Mouse (Mus musculus) embryonic facial prominence, embryonic 14.5 days (tissue): ENCODE data around the gene Adgrg2. TPM values are rescaled to one million over a fixed set of nuclear protein-coding genes. Genes with fewer than 3 reads are reported as not detected.
A peak's percentile ranks its signal among the peaks of the same experiment; 100 is the strongest.

ENCODE experiments used
- ATAC-seq: fragments of 200-750 bp; cut with Nextera tagmentation; 2 replicates; pipeline ENCODE4 v1.8.0; 2017; ENCODE audit warnings: low read depth, moderate number of reproducible peaks, moderate TSS enrichment
- DNase-seq: peaks from one replicate; pipeline ENCODE4 v3.0.0-alpha.2; 2015; ENCODE audit warnings: low spot score
- H3K27ac ChIP-seq: fragments of 300-500 bp; sonication (generic); replicated peaks from 2 replicates; pipeline ENCODE4 v1.5.1; 2014; ENCODE audit warnings: low read depth, mild to moderate bottlenecking, low read length, moderate library complexity
- H3K27me3 ChIP-seq: fragments of 300-500 bp; sonication (generic); replicated peaks from 2 replicates; pipeline ENCODE4 v1.6.1; 2014; ENCODE audit warnings: low read length; ENCODE audit not compliant: control insufficient read depth, insufficient read depth
- H3K36me3 ChIP-seq: fragments of 300-500 bp; sonication (generic); 2 replicates; pipeline ENCODE4 v1.6.1; 2014; ENCODE audit warnings: low read length, mixed read lengths; ENCODE audit not compliant: control insufficient read depth, insufficient read depth
- H3K4me1 ChIP-seq: fragments of 300-500 bp; sonication (generic); 2 replicates; pipeline ENCODE4 v1.6.1; 2014; ENCODE audit warnings: antibody characterized with exemption, low read length; ENCODE audit not compliant: control insufficient read depth, insufficient read depth
- H3K4me2 ChIP-seq: fragments of 300-500 bp; sonication (generic); 2 replicates; pipeline ENCODE4 v1.6.1; 2014; ENCODE audit warnings: low read depth, mild to moderate bottlenecking, low read length, moderate library complexity, mixed read lengths
- H3K4me3 ChIP-seq: fragments of 300-500 bp; sonication (generic); 2 replicates; pipeline ENCODE4 v1.5.1; 2014; ENCODE audit warnings: low read depth, mild to moderate bottlenecking, low read length
- H3K9ac ChIP-seq: fragments of 300-500 bp; sonication (generic); 2 replicates; pipeline ENCODE4 v1.6.1; 2014; ENCODE audit warnings: low read depth, mild to moderate bottlenecking, low read length, moderate library complexity, mixed read lengths
- H3K9me3 ChIP-seq: fragments of 300-500 bp; sonication (generic); 2 replicates; pipeline ENCODE4 v1.6.1; 2016; ENCODE audit warnings: low read length; ENCODE audit not compliant: control insufficient read depth
- WGBS: fragments of 180-500 bp; shearing (Covaris S2); extraction: QIAGEN DNeasy Blood & Tissue Kit; methylation state at CpG from one replicate; pipeline ENCODE4 v1.1.7; 2014; 5-methylcytosine and 5-hydroxymethylcytosine counted together
- polyA plus RNA-seq: library from polyadenylated mRNA; unstranded; fragments of >200 nt; fragmentation: Nextera tagmentation; extraction: Ambion mirVana; gene quantifications from 2 replicates; pipeline ENCODE4 v1.2.1, GENCODE M21; 2014

The Adgrg2 gene
- polyA plus RNA-seq, 1 experiment from 2014 or later: 4.1 TPM

DNA sequence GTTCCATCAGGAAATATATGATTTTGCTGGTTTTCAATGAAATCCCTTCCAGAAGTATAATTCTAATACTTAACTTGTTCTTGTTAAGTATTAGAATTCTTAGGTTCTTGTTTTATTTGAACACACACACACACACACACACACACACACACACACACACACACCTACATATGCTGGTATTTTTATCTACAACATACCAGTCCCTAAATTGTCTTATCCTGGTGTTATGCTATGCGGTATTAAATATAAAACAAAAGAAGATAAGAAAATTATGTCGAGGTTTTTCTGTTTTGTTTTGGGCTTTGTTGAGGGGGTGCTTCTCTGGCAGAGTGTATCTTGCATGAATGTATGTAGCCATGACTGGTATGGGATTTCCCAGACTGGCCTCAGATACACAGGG lies 99.3 kb downstream of the Adgrg2 start:
- H3K4me2 ChIP-seq: no peak overlapping the region
- H3K4me1 ChIP-seq: no peaks in the 10 kb centered on the region
- no peak overlapping the region for H3K9ac ChIP-seq
- WGBS: 70% methylated on average over 2 of the region's 2 CpGs
- ATAC-seq (no peak), DNase-seq (no peak)
- H3K36me3 ChIP-seq: no peaks in the 10 kb centered on the region
- H3K4me3 ChIP-seq: no peak overlapping the region
- no peaks in the 10 kb centered on the region for H3K9me3 ChIP-seq
- H3K27ac ChIP-seq: no peak overlapping the region
- peaks cover 32% of the 10 kb centered on the region for H3K27me3 ChIP-seq

- Histone ChIP-seq H3K27me3 (peaks cover 22% of the 10 kb centered on the region), H3K9ac (no peak overlapping the region), H3K9me3 (no peaks in the 10 kb centered on the region), H3K4me2 (no peak overlapping the region), H3K4me3 (no peak overlapping the region), H3K27ac (no peak overlapping the region), H3K4me1 (no peaks in the 10 kb centered on the region), H3K36me3 (no peaks in the 10 kb centered on the region)
- WGBS: 54% methylated on average over 2 of the region's 3 CpGs
- DNase-seq (peak; percentile 50), ATAC-seq (no peak)
Observed at GRCm38 (mm10) chrX:160494333-160494732, 103.8 kb downstream of the Adgrg2 start.

- WGBS: 48% methylated on average over 6 of the region's 6 CpGs
- no peak overlapping the region for H3K27ac ChIP-seq
- no peak overlapping the region for H3K4me2 ChIP-seq
- no peaks in the 10 kb centered on the region for H3K36me3 ChIP-seq
- no peaks in the 10 kb centered on the region for H3K9me3 ChIP-seq
- no peak overlapping the region for H3K4me3 ChIP-seq
- no peak overlapping the region for H3K9ac ChIP-seq
- H3K4me1 ChIP-seq: no peaks in the 10 kb centered on the region
- peaks cover 22% of the 10 kb centered on the region for H3K27me3 ChIP-seq
- DNase-seq (peak; percentile 45), ATAC-seq (peak; percentile 26; the same call in 1 of the 2 replicates)
Observed at GRCm38 (mm10) chrX:160494921-160495320, 104.4 kb downstream of the Adgrg2 start.

GRCm38 (mm10) chrX:160496473-160496872 lies 106.0 kb downstream of the Adgrg2 start:
- Histone ChIP-seq H3K9ac (no peak overlapping the region), H3K4me1 (no peaks in the 10 kb centered on the region), H3K36me3 (no peaks in the 10 kb centered on the region), H3K27ac (no peak overlapping the region), H3K4me3 (no peak overlapping the region), H3K4me2 (no peak overlapping the region), H3K27me3 (peaks cover 25% of the 10 kb centered on the region), H3K9me3 (no peaks in the 10 kb centered on the region)
- WGBS: 77% methylated on average over 5 of the region's 5 CpGs
- ATAC-seq: no peak
- DNase-seq: no peak

- ATAC-seq: no peak
- Histone ChIP-seq H3K27me3 (peaks cover 20% of the 10 kb centered on the region; the same call in 1 of the 2 replicates), H3K9ac (no peak overlapping the region), H3K9me3 (no peaks in the 10 kb centered on the region), H3K4me3 (no peak overlapping the region), H3K27ac (no peak overlapping the region), H3K36me3 (no peaks in the 10 kb centered on the region), H3K4me2 (no peak overlapping the region), H3K4me1 (no peaks in the 10 kb centered on the region)
- DNase-seq: no peak
- 89% methylated on average over 3 of the region's 3 CpGs for WGBS
Observed at GRCm38 (mm10) chrX:160501095-160501494, 110.6 kb downstream of the Adgrg2 start.

GRCm38 (mm10) chrX:160501687-160502047 lies 111.2 kb downstream of the Adgrg2 start:
- Histone ChIP-seq H3K4me3 (peak overlapping the region; percentile 57), H3K27ac (no peak overlapping the region), H3K4me1 (no peaks in the 10 kb centered on the region), H3K36me3 (no peaks in the 10 kb centered on the region), H3K4me2 (peak overlapping the region; percentile 54), H3K9ac (peak overlapping the region; percentile 71), H3K27me3 (peaks cover 20% of the 10 kb centered on the region; the same call in 1 of the 2 replicates), H3K9me3 (no peaks in the 10 kb centered on the region)
- 13% methylated on average over 2 of the region's 12 CpGs for WGBS
- ATAC-seq (peak; percentile 67), DNase-seq (no peak)

GRCm38 (mm10) chrX:160502048-160503041 lies 111.9 kb downstream of the Adgrg2 start, which contains the start of gene Phka2:
Phka2 (plus strand) TSS chrX:160502166.
- H3K27me3 ChIP-seq: peaks cover 17% of the 10 kb centered on the region; the same call in 1 of the 2 replicates
- H3K4me1 ChIP-seq: no peaks in the 10 kb centered on the region
- H3K9ac ChIP-seq: peak within 1 kb of the TSS; percentile 71
- H3K4me2 ChIP-seq: peak within 1 kb of the TSS; percentile 54
- WGBS: 20% methylated on average over 33 of the region's 61 CpGs
- ATAC-seq: peak; percentile 99
- peak within 1 kb of the TSS; percentile 78 for H3K27ac ChIP-seq
- H3K36me3 ChIP-seq: no peaks in the 10 kb centered on the region
- peak within 1 kb of the TSS; percentile 57 for H3K4me3 ChIP-seq
- DNase-seq: peak; percentile 90
- no peaks in the 10 kb centered on the region for H3K9me3 ChIP-seq

DNA sequence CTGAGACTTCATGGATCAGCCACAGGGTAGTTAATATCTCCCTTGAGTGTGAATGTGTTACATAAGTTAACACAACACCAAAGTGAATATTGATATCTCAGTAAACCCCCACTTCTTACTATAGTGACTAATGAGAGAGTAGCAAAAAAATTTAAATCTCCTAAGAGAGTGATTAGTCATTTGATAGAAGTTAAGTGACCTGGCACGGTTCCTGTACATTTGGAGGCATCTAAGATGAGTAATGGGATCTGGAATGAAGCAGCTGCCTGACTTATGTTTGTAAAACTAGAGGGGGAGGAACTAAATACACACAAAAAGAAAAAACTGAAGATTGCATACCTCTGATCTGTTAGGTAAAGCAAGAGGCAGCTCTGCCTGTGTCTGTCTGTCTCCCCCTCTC lies 118.6 kb downstream of the Adgrg2 start:
- no peak overlapping the region for H3K27ac ChIP-seq
- ATAC-seq (no peak), DNase-seq (peak; percentile 24)
- H3K9ac ChIP-seq: no peak overlapping the region
- no peaks in the 10 kb centered on the region for H3K36me3 ChIP-seq
- H3K4me3 ChIP-seq: no peak overlapping the region
- H3K4me1 ChIP-seq: no peaks in the 10 kb centered on the region
- WGBS: 59% methylated on average over 1 of the region's 1 CpGs
- H3K9me3 ChIP-seq: no peaks in the 10 kb centered on the region
- no peak overlapping the region for H3K4me2 ChIP-seq
- H3K27me3 ChIP-seq: peaks cover 3% of the 10 kb centered on the region; the same call in 1 of the 2 replicates
